Mouse (Mus musculus): Measurements from ENCODE around the gene Ugt1a9.

Gene Ugt1a9

GRCm38 (mm10) chr1:88179657-88180056 lies 109.1 kb downstream of the Ugt1a9 start:
- DNase-seq (ENCODE audit: low spot score in 2 of 2) = no peak

- DNase-seq (ENCODE audit: low spot score in 2 of 2) = no peak
These were observed 115.8 kb downstream of the Ugt1a9 start for GRCm38 (mm10) chr1:88186325-88186935.

GRCm38 (mm10) chr1:88192136-88192535 lies 121.5 kb downstream of the Ugt1a9 start:
- no peak for DNase-seq (ENCODE audit: low spot score in 2 of 2)

GRCm38 (mm10) chr1:88195687-88196086 lies 125.1 kb downstream of the Ugt1a9 start:
- DNase-seq (ENCODE audit: low spot score in 2 of 2) = no peak

GRCm38 (mm10) chr1:88197443-88197842 lies 126.8 kb downstream of the Ugt1a9 start:
- DNase-seq (ENCODE audit: low spot score in 2 of 2) = no peak

GRCm38 (mm10) chr1:88199996-88200395 lies 129.4 kb downstream of the Ugt1a9 start:
- no peak for DNase-seq (ENCODE audit: low spot score in 2 of 2)

GRCm38 (mm10) chr1:88200456-88200855 lies 129.9 kb downstream of the Ugt1a9 start, which contains the start of gene Ugt1a2:
Gene Ugt1a2 (plus strand): TSS chr1:88200601.
- no peak for DNase-seq (ENCODE audit: low spot score in 2 of 2)

- DNase-seq (ENCODE audit: low spot score in 2 of 2) = peak; percentile 87
These were observed 134.8 kb downstream of the Ugt1a9 start, which contains the start of gene Dnajb3 for GRCm38 (mm10) chr1:88205294-88205922. Gene Dnajb3 (minus strand): TSS chr1:88205782.

- peak in 1 of 2 experiments; percentile 29 for DNase-seq (ENCODE audit: low spot score in 2 of 2)
These were observed 136.4 kb downstream of the Ugt1a9 start for GRCm38 (mm10) chr1:88206843-88207479.

- DNase-seq (ENCODE audit: low spot score in 2 of 2) = peak in 1 of 2 experiments; percentile 26
These were observed 141.2 kb downstream of the Ugt1a9 start, which contains the start of gene Ugt1a1 for GRCm38 (mm10) chr1:88211812-88212211. Gene Ugt1a1 (plus strand): TSS chr1:88211959.

GRCm38 (mm10) chr1:88212341-88213045 lies 141.9 kb downstream of the Ugt1a9 start:
- DNase-seq (ENCODE audit: low spot score in 2 of 2) = no peak

- no peak for DNase-seq (ENCODE audit: low spot score in 2 of 2)
These were observed 142.5 kb downstream of the Ugt1a9 start for GRCm38 (mm10) chr1:88213061-88213460.

GRCm38 (mm10) chr1:88213766-88214461 lies 143.3 kb downstream of the Ugt1a9 start:
- no peak for DNase-seq (ENCODE audit: low spot score in 2 of 2)

GRCm38 (mm10) chr1:88214462-88214952 lies 143.9 kb downstream of the Ugt1a9 start:
- DNase-seq (ENCODE audit: low spot score in 2 of 2) = no peak

GRCm38 (mm10) chr1:88215466-88216380 lies 145.1 kb downstream of the Ugt1a9 start:
- no peak for DNase-seq (ENCODE audit: low spot score in 2 of 2)

GRCm38 (mm10) chr1:88216551-88216950 lies 146.0 kb downstream of the Ugt1a9 start:
- no peak for DNase-seq (ENCODE audit: low spot score in 2 of 2)

GRCm38 (mm10) chr1:88217144-88217543 lies 146.5 kb downstream of the Ugt1a9 start:
- no peak for DNase-seq (ENCODE audit: low spot score in 2 of 2)

- DNase-seq (ENCODE audit: low spot score in 2 of 2) = no peak
These were observed 147.0 kb downstream of the Ugt1a9 start for GRCm38 (mm10) chr1:88217576-88217975.

GRCm38 (mm10) chr1:88218051-88218450 lies 147.5 kb downstream of the Ugt1a9 start:
- DNase-seq (ENCODE audit: low spot score in 2 of 2) = peak in 1 of 2 experiments; percentile 32

- no peak for DNase-seq (ENCODE audit: low spot score in 2 of 2)
These were observed 148.0 kb downstream of the Ugt1a9 start for GRCm38 (mm10) chr1:88218591-88218990.
